Mouse (Mus musculus) ovary, adult 10 weeks (tissue): ENCODE measurements around the gene Cdh6. TPM values are rescaled to one million over a fixed set of nuclear protein-coding genes. Genes with fewer than 3 reads are reported as not detected.

Experiments
- polyA plus RNA-seq: library from polyadenylated mRNA; stranded (reverse); fragments of 350-450 nt; fragmentation: Illumina TruSeq; extraction: RNeasy Lipid Tissue Mini Kit (QIAGEN cat#74804); gene quantifications from one replicate; pipeline ENCODE4 v1.2.3, GENCODE M21; 2014

The Cdh6 gene
- 9.9 TPM for polyA plus RNA-seq

DNA sequence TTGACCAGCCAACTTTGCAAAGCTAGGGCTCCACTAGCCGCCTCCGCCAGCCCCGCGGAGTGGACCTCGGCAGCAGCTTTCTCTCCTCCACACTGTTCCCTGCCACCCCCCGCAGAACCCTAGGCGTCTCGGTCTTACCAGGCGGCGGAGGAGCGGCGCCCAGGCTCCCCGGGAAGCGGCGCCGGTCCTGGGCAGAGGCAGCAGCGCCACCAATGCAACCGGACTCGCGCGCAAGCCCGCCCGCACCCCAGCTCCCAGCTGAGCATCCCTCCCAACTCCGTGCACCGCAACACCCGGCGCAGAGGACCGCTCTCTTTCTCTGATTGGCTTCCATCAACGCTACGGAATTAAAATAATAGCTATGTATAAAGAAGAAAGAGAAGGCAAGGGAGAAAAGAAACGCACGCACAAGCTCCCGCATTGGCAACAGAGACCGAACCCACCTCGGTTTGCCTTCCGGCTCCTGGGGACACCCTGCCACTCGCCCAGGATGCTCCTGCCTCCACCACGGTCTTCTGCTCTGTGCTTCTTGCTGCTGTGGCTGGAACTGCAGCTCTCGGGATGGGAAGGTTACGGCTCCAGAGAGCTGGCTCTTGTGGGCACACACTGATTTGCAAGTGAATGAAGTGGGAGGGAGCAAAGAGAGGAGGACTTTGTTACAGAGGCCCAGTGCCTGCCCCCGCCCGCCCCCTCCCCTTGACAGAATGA is at the start of gene Cdh6:
Gene Cdh6, minus strand, starts transcription at position 605 of the 708 bp plus-strand sequence.

